Mouse (Mus musculus): ENCODE data around the gene Gm26920. TPM values are rescaled to one million over a fixed set of nuclear protein-coding genes. Genes with fewer than 3 reads are reported as not detected.
A peak's percentile ranks its signal among the peaks of the same experiment; 100 is the strongest.

Gene Gm26920
- total and polyA plus RNA-seq, 3 experiments = not detected

DNA sequence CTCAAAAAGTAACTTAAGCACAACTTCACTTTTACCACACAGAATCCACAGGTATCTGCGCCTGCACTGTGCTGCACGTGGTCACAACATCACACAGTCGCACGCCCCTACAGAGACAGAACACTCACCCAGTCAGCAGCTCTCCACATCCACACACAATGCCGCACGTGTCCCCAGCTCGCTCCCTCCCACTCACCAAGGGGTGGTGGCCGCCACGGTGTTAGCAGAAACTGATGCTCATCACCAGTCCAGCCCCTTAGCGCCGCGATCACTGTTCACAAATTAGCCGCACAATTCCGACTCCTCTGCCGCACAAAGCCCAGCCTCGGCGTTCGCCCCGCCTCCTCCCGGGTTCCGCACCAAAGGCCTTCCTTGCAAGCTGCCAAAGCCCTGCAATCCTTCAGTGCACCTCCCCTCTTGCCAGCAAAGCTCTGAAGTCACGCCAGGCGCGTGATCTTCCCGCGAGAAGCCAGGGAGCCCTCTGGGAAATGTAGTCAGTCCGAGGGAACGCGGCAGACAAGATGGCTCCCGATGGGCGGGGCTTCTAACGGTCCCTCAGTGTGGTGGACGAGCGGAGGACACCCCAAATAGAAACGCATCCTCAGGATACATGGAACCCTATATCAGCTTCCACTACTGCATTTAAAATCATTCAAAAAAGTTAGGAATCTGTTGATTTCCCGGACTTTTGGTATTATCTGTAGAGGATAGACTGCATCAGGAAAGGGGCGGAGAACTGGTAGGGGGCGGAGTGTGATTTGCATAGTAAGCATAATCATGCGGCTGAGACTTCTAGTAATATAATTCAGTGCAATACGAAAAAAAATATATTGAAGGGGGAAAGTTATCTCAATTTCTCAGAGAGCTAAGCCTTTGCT lies at the start of gene Gm26920, which contains the start of gene Zfp566 (continued):
- TF ChIP-seq TCF12 (IDR thresholded peaks at IDR 0.05; ENCODE audit: low read depth, low read length) = peak; percentile 78

DNA sequence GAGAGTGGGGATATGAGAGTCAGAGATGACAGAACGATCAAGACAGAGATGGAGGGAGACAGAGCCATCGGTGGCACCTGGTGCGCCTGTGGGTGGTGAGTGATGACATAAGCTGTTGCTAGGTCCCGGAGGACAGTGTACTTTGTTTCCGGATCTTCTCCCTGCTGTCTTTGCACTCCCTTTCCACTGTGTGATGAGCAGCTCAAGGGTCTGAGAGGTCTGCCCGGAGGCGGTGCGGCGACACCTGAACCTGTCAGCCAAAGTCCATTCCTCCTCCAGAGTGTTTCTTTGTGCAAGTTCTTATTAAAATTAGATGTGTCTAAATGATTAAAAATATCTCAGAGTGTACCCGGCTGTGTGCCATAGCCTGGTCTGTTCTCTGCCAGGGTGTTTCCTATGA lies 46.6 kb upstream of the Gm26920 start:
- Histone ChIP-seq H3K4me2 (ENCODE audit: insufficient read depth, low read depth, poor library complexity, severe bottlenecking) (no peak overlapping the region), H3K36me3 (replicated peaks in 1 of 2; ENCODE audit: control insufficient read depth in 1 of 2, insufficient read depth in 1 of 2, low read length in 1 of 2) (peaks cover 39 to 87% of the 10 kb centered on the region in 2 experiments), H3K79me2 (replicated peaks; ENCODE audit: control insufficient read depth, extremely low read depth, insufficient read depth, poor library complexity, severe bottlenecking) (no peaks in the 10 kb centered on the region), H3K9me3 (replicated peaks; ENCODE audit: low read length) (peaks cover 29% of the 10 kb centered on the region), H3K4me1 (ENCODE audit: control insufficient read depth in 1 of 2, insufficient read depth in 2 of 2) (peaks cover 0 to 6% of the 10 kb centered on the region in 2 experiments; a peak in 2 of 4 replicates), H3K27me3 (replicated peaks) (no peaks in the 10 kb centered on the region), H3K9ac (ENCODE audit: insufficient read depth, low read depth) (no peak overlapping the region), H3K4me3 (replicated peaks in 1 of 3; ENCODE audit: low read depth in 2 of 3, low read length in 2 of 3, poor library complexity in 1 of 3) (no peak overlapping the region), H3K27ac (ENCODE audit: insufficient read depth, low read depth) (no peak overlapping the region)
- TF ChIP-seq ETS1 (conservative IDR thresholded peaks at IDR 0.05; ENCODE audit: low read depth, low read length) (no peak), MAFK (IDR thresholded peaks at IDR 0.05; ENCODE audit: insufficient replicate concordance, low read length) (no peak), CTCF (conservative IDR thresholded peaks at IDR 0.05 in 1 of 2, IDR thresholded peaks at IDR 0.05 in 1 of 2; ENCODE audit: low read depth in 2 of 2, low read length in 2 of 2) (no peak), KAT2A (IDR thresholded peaks at IDR 0.05; ENCODE audit: insufficient replicate concordance, low read length) (no peak), PAX5 (IDR thresholded peaks at IDR 0.05; ENCODE audit: low read length) (no peak), EP300 (IDR thresholded peaks at IDR 0.05; ENCODE audit: low read length) (no peak), CHD1 (IDR thresholded peaks at IDR 0.05; ENCODE audit: low read depth, low read length) (no peak), E2F4 (IDR thresholded peaks at IDR 0.05; ENCODE audit: insufficient replicate concordance, low read depth, low read length) (no peak), TBP (conservative IDR thresholded peaks at IDR 0.05; ENCODE audit: low read depth, low read length) (no peak), MEF2A (IDR thresholded peaks at IDR 0.05; ENCODE audit: borderline replicate concordance, low read depth, low read length) (no peak)
- in situ Hi-C loops (cut with MboI; ENCODE audit: low pct_ligation_motif_present, low pct_unique_long_range_greater_than_20kb, low sequenced_read_pairs) = no loop called here
- dilution Hi-C loops (cut with MboI; ENCODE audit: extremely low pct_ligation_motif_present, extremely low pct_unique_long_range_greater_than_20kb, low sequenced_read_pairs) = no loop called here
- no peak for DNase-seq (ENCODE audit: extremely low read depth)

DNA sequence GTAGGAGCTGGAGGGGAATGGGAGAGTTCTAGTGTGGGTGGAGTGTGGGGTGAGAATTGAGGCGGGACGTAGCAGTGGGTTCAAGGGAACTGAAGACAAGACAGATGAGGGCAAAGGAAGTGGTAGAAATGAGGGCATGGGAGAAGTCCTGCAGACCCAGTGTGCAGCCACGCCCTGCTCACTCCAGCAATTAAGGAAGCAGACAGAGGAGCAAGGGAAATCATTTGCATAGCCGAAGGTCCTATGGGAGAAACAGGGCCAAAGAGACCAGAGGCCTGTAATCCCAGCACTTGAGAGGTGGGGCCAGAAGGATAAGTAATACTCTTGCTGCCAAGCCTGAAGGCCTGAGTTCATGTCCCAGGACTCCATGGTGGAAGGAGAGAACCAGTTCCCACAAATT lies 42.2 kb upstream of the Gm26920 start:
- H3K4me3 ChIP-seq (replicated peaks in 1 of 3; ENCODE audit: low read depth in 2 of 3, low read length in 2 of 3, poor library complexity in 1 of 3) = no peak overlapping the region
- in situ Hi-C loops (cut with MboI; ENCODE audit: low pct_ligation_motif_present, low pct_unique_long_range_greater_than_20kb, low sequenced_read_pairs) = no loop called here
- H3K9me3 ChIP-seq (replicated peaks; ENCODE audit: low read length) = peaks cover 17% of the 10 kb centered on the region
- dilution Hi-C loops (cut with MboI; ENCODE audit: extremely low pct_ligation_motif_present, extremely low pct_unique_long_range_greater_than_20kb, low sequenced_read_pairs) = no loop called here
- H3K27ac ChIP-seq (ENCODE audit: insufficient read depth, low read depth) = no peak overlapping the region
- H3K36me3 ChIP-seq (replicated peaks in 1 of 2; ENCODE audit: control insufficient read depth in 1 of 2, insufficient read depth in 1 of 2, low read length in 1 of 2) = peaks cover 48 to 87% of the 10 kb centered on the region in 2 experiments
- TF ChIP-seq MAX (IDR thresholded peaks at IDR 0.05; ENCODE audit: low read length) (no peak), JUN (IDR thresholded peaks at IDR 0.05; ENCODE audit: insufficient read depth, low read depth, low read length) (no peak), JUND (conservative IDR thresholded peaks at IDR 0.05; ENCODE audit: low read depth, low read length) (no peak), ELF1 (IDR thresholded peaks at IDR 0.05; ENCODE audit: low read depth, low read length) (no peak), KAT2A (IDR thresholded peaks at IDR 0.05; ENCODE audit: insufficient replicate concordance, low read length) (no peak), BHLHE40 (IDR thresholded peaks at IDR 0.05; ENCODE audit: low read depth, low read length) (no peak), ZNF384 (IDR thresholded peaks at IDR 0.05; ENCODE audit: low read depth, low read length) (no peak), MYC (IDR thresholded peaks at IDR 0.05; ENCODE audit: low read depth, low read length) (no peak)
- DNase-seq (ENCODE audit: extremely low read depth) = no peak
- no peaks in the 10 kb centered on the region for H3K27me3 ChIP-seq (replicated peaks)
- H3K4me2 ChIP-seq (ENCODE audit: insufficient read depth, low read depth, poor library complexity, severe bottlenecking) = no peak overlapping the region
- peaks cover 0 to 6% of the 10 kb centered on the region in 2 experiments; a peak in 2 of 4 replicates for H3K4me1 ChIP-seq (ENCODE audit: control insufficient read depth in 1 of 2, insufficient read depth in 2 of 2)
- no peak overlapping the region for H3K9ac ChIP-seq (ENCODE audit: insufficient read depth, low read depth)
- no peaks in the 10 kb centered on the region for H3K79me2 ChIP-seq (replicated peaks; ENCODE audit: control insufficient read depth, extremely low read depth, insufficient read depth, poor library complexity, severe bottlenecking)
